Mouse (Mus musculus): ENCODE results near the gene Prdm1.

DNA sequence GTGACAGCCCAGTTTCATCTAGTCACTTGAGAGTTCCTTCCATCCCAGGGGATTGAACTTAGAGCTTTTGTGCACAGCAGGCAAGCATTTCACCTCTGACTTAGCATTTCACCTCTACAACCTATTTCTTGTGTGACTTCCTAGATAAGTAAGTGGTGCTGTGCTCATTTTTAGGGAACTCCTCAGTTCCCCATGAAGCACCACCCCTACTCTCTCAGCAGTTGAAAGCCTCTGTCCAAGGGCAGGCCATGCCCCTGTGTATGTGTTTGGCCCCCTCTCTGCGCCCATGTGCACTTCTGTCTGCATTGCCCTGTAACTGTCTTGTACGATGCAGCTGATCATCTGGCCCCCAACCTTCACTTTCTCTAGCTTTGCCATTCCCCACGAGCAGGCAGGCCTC, 128.2 kb downstream of the Prdm1 start:
- TF ChIP-seq CTCF (IDR thresholded peaks at IDR 0.05; ENCODE audit: low read depth, low read length): no peak
- TF ChIP-seq GATA2 (IDR thresholded peaks at IDR 0.05; ENCODE audit: borderline replicate concordance, low read depth, low read length): no peak
- no peak for TF ChIP-seq GATA1 (IDR thresholded peaks at IDR 0.05; ENCODE audit: borderline replicate concordance, low read length)
- TF ChIP-seq POLR2AphosphoS5 (IDR thresholded peaks at IDR 0.05; ENCODE audit: insufficient replicate concordance, low read depth, low read length): no peak
- no peak for TF ChIP-seq TAL1 (conservative IDR thresholded peaks at IDR 0.05; ENCODE audit: low read depth, low read length)
